Mouse (Mus musculus) large intestine, adult 2 months (tissue): Measurements from ENCODE around the gene Fam222a. TPM values are rescaled to one million over a fixed set of nuclear protein-coding genes. Genes with fewer than 3 reads are reported as not detected.

Experiments
- DNase-seq: peaks from one replicate; pipeline ENCODE4 v3.0.0-alpha.2; 2012; ENCODE audit warnings: low read depth, low spot score
- WGBS: fragments of 180-500 bp; shearing (Covaris S2); methylation state at CpG from one replicate; pipeline ENCODE4 v1.1.7; 2018; 5-methylcytosine and 5-hydroxymethylcytosine counted together
- polyA plus RNA-seq: library from polyadenylated mRNA; depleted of rRNA; stranded (reverse); fragments of >200 nt; gene quantifications from 2 replicates; pipeline ENCODE4 v1.2.3, GENCODE M21; 2012; rRNA removed

The Fam222a gene
- polyA plus RNA-seq, 1 experiment, result 2.8 TPM

DNA sequence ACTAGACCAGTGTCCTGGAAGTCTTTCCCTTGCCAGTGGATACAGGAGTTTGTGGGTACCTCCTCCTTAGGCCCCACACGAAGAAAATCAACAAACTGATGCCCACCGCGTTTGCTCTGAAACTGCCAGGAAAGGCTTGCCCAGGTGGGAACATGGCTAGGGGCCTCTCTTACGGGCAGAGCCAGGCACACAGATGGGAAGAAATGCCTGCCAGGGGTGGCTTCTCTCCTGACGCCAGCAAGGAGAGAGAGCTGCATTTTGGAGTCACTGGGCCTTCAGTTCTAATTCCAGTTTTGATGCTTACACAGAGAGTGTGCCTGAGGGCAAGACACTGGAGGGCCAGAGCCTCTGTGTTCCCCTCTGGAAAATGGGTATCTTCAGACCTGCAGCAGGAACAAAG, 78.1 kb downstream of the Fam222a start:
- DNase-seq, result no peak
- 82% methylated on average over 5 of the region's 5 CpGs for WGBS

DNA sequence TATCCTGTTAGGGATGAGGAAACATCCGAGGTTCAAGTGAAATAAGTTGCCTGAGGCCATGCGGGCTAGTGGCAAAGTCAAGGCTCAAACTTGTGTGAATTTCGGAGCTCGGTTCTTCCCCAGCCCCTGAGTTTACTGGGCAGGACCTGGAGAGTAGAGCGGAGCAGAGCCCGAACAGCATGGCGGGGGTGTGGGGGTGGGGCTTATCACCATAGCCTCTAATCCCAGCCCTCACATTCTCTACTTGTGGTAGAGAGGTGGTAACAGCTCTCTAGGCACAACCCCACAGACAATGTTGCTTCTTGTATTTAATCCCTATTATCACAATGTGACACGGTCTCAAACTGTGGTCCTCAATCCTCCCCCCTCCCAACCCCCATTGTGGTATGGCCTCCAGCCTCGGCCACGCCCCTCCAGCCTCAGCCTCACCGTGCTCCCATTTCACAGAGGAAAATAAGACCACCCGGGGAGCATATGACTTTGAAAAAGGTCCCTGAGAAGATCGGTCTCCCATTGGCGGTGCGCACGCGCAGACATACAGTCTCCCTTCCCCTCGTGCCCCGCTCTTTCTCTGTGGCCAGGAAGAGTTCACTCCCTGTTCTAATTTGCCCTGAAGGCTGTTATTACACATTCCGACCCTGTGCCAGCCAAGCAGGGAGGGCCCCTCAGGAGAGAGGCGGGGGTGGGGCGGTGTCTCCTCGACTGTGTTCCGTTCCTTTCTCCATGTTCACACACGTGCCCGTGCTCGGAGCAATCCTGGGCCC, 79.6 kb downstream of the Fam222a start:
- DNase-seq, result no peak
- WGBS, result 3% methylated on average over 27 of the region's 27 CpGs

DNA sequence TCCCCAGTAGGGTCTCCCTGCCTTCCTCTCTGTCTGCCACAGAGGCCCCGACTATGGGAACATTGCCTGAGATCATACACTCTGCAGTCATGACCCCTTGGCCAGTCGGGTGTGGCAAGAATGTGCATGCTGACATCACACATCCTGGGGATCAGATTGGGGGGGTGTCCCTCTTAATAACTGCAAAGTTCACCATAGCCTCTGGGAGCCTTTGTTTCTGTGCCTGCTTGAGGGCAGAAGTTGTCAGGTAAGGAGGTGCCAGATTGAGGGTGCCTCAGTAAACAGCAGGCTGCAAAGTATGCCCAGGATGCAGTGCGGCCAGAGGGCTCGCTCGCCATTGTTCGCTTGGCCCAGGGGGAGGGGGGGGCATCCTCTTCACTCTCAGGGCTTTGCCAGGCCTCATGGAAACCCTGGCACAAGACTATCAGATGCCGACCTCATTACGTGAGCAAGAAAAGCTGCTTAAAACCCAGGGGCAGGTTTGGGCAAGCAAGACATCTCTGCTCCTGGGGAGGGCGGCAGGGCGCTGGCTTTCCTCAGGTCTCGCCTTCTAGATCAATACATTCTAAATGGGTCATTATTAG, 81.0 kb downstream of the Fam222a start:
- WGBS, result 85% methylated on average over 11 of the region's 11 CpGs
- no peak for DNase-seq

DNA sequence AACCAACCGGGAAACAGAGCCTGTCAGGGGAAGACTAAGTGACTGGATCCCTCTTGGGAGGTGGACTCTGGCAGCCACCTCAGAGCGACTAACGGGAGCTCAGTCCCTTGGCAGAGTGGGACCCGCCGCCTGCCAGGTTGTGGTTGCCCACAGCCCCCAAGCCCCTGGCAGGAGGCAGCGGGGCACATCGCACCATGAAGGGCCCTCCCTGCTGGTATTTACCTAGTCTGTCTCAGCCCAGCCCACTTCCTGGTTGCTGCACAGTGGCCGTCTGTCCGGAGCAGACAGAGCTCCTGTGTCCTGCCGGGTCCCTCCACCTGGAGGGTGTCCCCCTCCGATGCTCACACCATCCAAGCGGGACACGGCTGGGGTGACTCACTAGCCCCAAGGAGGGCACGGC, 83.2 kb downstream of the Fam222a start:
- 37% methylated on average over 14 of the region's 14 CpGs for WGBS
- no peak for DNase-seq

DNA sequence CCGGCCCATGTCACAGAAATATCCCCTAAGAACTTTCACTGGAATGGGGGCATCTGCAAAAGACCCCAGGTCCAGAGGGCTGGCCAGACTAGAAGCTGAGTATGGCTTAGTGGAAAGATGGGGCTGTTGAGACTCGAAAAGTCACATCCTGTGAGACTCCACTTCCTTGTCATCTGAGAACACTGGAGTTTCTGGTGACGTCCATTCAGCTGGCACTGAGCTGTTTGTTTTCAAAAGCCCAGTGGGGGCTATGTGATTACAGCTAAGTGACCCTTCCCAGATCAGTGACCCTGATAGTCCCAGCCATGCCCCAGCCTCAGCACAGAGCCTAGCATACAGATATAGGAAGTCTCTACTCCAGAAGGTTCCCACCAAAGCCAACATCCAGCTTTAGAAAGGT, 83.6 kb downstream of the Fam222a start:
- WGBS, result 40% methylated on average over 3 of the region's 3 CpGs
- no peak for DNase-seq

DNA sequence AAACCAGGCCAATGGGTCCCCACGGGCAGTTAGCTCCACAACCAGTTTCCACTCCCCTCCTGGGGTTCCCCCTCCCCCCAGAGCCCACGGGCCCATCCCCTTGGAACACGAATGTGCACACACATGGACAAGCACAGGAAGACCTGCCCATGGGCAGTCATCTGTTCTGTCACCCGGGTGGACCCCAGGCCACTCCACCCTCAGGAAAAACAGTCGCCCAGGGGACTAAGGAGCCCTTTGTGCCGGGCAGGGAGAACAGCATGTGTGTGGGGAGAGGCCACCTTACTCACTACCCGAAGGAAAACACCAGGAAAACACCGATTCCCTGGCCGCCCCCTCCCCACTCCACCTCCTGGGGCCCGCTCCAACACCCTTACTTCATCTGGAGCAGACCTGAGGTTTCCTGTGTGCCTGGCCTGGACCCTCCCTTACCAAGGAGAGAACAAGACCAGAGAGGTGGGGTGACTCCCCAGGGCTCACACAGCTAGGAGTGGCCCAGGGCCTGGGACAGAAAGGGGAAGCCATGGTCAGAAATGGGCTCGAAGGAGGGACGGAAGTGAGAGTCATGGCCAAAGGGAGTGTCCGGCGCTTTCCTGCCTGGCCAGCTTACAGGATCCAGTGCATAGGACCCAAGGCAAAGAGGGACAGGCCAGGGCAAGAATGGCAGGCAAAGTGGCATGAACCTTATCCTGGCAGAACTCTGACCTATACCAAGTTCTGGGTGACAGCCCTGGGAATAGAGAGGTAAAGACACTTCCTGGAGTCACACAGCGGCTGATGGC, 86.0 kb downstream of the Fam222a start:
- 55% methylated on average over 15 of the region's 15 CpGs for WGBS
- no peak for DNase-seq

DNA sequence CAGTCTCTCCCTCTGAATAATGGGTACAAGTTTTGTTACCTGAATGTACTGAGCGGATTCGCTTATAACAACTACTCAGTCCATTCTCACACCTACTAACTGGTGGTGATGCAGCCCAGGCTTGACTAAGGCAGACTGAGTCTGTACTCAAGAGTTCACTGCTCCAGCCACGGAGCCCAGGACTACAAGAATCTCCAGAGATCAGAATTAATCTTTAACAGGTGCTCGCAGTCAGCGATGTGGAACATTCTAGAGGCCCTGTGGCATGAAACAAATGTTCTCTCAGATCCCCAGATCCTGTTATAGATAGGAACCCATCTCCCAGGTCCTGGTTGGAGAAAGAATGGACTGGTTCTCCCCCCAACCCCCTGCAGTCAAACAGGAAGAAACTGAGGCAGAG, 87.9 kb downstream of the Fam222a start:
- no peak for DNase-seq
- WGBS, result 74% methylated on average over 5 of the region's 5 CpGs

DNA sequence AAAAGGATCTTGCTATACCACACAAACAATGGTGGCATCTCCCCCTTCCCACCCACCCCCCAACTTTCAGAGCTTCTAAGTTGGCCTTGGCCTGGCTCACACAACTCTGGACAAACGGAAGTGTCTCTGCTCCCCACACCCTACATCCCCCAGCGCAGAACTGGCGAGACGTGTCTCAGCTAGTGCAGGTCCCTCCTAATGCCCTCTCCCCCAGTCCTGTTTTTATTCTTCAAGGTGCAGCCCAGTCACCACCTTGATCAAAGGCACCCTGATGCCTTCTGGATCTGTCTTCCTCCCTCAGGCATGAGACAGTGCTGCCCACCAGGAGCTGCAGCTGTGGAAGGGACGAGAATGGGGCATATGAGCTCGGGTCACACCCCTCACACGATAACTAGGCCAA, 88.5 kb downstream of the Fam222a start:
- WGBS, result 82% methylated on average over 7 of the region's 7 CpGs
- DNase-seq, result no peak

DNA sequence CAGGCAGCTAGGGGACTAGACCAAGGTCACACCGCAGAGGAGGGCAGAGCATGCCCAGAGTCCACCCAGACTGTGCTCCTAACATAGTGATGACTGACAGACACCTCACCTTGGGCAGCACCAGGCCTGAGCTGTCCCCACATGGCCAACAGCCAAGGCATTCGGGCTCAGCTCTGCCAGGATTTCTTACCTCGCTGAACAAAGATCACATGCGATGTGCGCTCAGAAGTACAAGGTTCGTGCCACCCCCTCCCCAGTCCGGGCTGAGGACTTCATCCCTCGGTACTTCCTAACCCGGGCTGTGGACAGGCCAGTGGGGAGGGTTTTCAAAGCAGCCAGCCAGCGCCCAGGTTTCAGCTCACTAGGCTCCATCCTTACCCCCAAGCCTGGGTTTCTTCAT, 89.6 kb downstream of the Fam222a start:
- no peak for DNase-seq
- WGBS, result 27% methylated on average over 10 of the region's 10 CpGs

DNA sequence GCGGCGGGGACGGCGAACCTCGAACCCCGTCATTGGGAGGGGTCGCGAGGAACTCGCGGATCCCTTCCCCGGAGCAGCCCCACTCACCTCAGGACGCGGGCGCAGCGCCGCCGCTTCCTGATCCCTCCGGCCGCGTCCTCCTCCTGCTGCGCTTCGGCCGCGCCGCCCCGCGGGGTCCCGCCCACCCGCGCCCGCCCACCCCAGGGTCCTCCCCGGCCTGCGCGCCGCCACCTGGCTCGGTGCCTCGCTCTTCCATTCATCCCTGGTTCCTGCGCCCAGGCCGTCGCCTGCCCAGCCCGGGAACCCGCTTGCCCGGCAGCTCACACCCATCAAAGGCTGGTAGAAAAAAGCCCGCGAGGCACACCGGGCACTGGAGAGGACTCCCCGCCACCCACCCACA, 90.4 kb downstream of the Fam222a start, which contains the start of gene Trpv4:
Trpv4 (minus strand) TSS at position 167 of the 400 bp plus-strand sequence.
- whole genome bisulfite sequencing, result 1% methylated on average over 47 of the region's 47 CpGs
- no peak for DNase-seq

DNA sequence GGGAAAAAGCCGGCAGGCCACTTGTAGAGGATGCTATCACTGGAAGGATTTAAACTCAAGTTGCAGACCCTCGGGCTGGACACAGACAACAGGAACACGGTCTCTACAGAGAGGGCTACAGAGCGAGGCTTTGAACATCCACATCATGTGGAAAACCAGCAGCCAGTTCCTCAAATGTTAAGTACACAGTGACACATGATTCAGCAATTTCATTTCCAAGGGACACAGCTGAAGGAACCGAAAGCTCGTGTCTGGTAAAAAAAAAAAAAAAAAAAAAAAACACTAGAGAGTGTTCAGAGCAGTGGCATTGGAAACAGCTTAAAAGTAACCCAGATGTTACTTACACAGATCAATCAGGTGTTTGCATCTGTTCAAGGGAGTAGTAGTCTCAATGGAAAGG, 93.2 kb downstream of the Fam222a start:
- 46% methylated on average over 6 of the region's 6 CpGs for WGBS

More for the DNA sequence above, 93.2 kb downstream of the Fam222a start:
- DNase-seq, result no peak

Other genes starting within 250 kb of the Fam222a start
- gene Kctd10, start 187.5 kb upstream of the Fam222a start, polyA plus RNA-seq, result 90.7 and 109 TPM in 2 replicates
- gene Ube3b, start 187.4 kb upstream of the Fam222a start, polyA plus RNA-seq, result 58.1 and 71.3 TPM in 2 replicates
- gene Mmab, start 124.0 kb upstream of the Fam222a start, polyA plus RNA-seq, result 8.0 and 10.5 TPM in 2 replicates
- gene Mvk, start 123.7 kb upstream of the Fam222a start, polyA plus RNA-seq, result 42.3 and 43.1 TPM in 2 replicates
- 2.2 and 2.8 TPM in 2 replicates for gene Trpv4, start 90.4 kb downstream of the Fam222a start, polyA plus RNA-seq
- gene Gltp, start 123.0 kb downstream of the Fam222a start, polyA plus RNA-seq, result 169 and 205 TPM in 2 replicates
- 6.5 and 9.4 TPM in 2 replicates for gene Tchp, start 139.7 kb downstream of the Fam222a start, polyA plus RNA-seq
- 98.4 and 131 TPM in 2 replicates for gene Ankrd13a, start 206.7 kb downstream of the Fam222a start, polyA plus RNA-seq
- gene Git2, start 207.5 kb downstream of the Fam222a start, polyA plus RNA-seq, result 23.1 and 29.7 TPM in 2 replicates